Mouse (Mus musculus) ES-E14 (cell line): ENCODE data around the gene Dnaaf3. TPM values are rescaled to one million over a fixed set of nuclear protein-coding genes. Genes with fewer than 3 reads are reported as not detected.
A peak's percentile ranks its signal among the peaks of the same experiment; 100 is the strongest.

Experiments used
- DNase-seq: peaks from one replicate; pipeline ENCODE4 v3.0.0-alpha.2; 2013; ENCODE audit warnings: low read depth, low spot score
- H3K27ac ChIP-seq: 2 replicates; pipeline ENCODE4 v1.5.1; 2012; ENCODE audit warnings: low read depth, mild to moderate bottlenecking, low read length, moderate library complexity, mixed read lengths; ENCODE audit not compliant: poor library complexity, insufficient read depth, severe bottlenecking
- H3K36me3 ChIP-seq: 2 replicates; pipeline ENCODE4 v1.6.1; 2012; ENCODE audit warnings: mild to moderate bottlenecking, low read length, moderate library complexity, mixed read lengths; ENCODE audit not compliant: control insufficient read depth, poor library complexity, insufficient read depth, severe bottlenecking
- H3K4me1 ChIP-seq, 2 experiments: fragments of 150-350 bp in 1 of 2; sonication (generic) in 1 of 2; 2 replicates each; pipeline ENCODE4 v1.6.1; 2012; ENCODE audit warnings: low read length in 2 of 2, mild to moderate bottlenecking in 1 of 2, mixed read lengths in 1 of 2; ENCODE audit not compliant: control insufficient read depth in 2 of 2, insufficient read depth in 2 of 2, poor library complexity in 1 of 2
- H3K4me3 ChIP-seq, 2 experiments: fragments of 150-350 bp in 1 of 2; sonication (generic) in 1 of 2; 2 replicates each; pipeline ENCODE4 v1.5.1; 2012; ENCODE audit warnings: low read length in 2 of 2, low read depth in 1 of 2, mild to moderate bottlenecking in 1 of 2, mixed read lengths in 1 of 2; ENCODE audit not compliant: insufficient read depth in 1 of 2, poor library complexity in 1 of 2, severe bottlenecking in 1 of 2
- H3K9ac ChIP-seq: 2 replicates; pipeline ENCODE4 v1.6.1; 2012; ENCODE audit warnings: low read depth, mild to moderate bottlenecking, low read length, mixed read lengths; ENCODE audit not compliant: poor library complexity, insufficient read depth, severe bottlenecking
- H3K9me3 ChIP-seq: fragments of 150-350 bp; sonication (generic); 2 replicates; pipeline ENCODE4 v1.6.1; 2012; ENCODE audit warnings: low read depth, mild to moderate bottlenecking, low read length; ENCODE audit not compliant: control insufficient read depth, insufficient read depth
- CHD2 ChIP-seq: IDR thresholded peaks from 2 replicates; pipeline ENCODE4 v1.6.1; 2014; ENCODE audit warnings: mild to moderate bottlenecking, low read depth, low read length, inconsistent platforms
- HCFC1 ChIP-seq: IDR thresholded peaks from 2 replicates; pipeline ENCODE4 v1.6.1; 2012; ENCODE audit warnings: low read length, inconsistent platforms, borderline replicate concordance; ENCODE audit not compliant: insufficient read depth
- MAFK ChIP-seq: IDR thresholded peaks from 2 replicates; pipeline ENCODE4 v1.6.1; 2014; ENCODE audit warnings: mild to moderate bottlenecking, low read depth, low read length, inconsistent platforms; ENCODE audit not compliant: insufficient read depth
- ZC3H11A ChIP-seq: IDR thresholded peaks from 2 replicates; pipeline ENCODE4 v1.6.1; 2012; ENCODE audit warnings: low read depth, mild to moderate bottlenecking, inconsistent platforms, low read length, borderline replicate concordance
- ZNF384 ChIP-seq: IDR thresholded peaks from 2 replicates; pipeline ENCODE4 v1.6.1; 2012; ENCODE audit warnings: low read depth, low read length, inconsistent platforms
- in situ Hi-C, 2 experiments: fragments of 600-800 bp; cut with MboI; formaldehyde crosslinking; loops; one replicate each; pipeline ENCODE4 v1.15.1; 2025; ENCODE audit warnings: low sequenced_read_pairs in 2 of 2, inconsistent platforms in 1 of 2; ENCODE audit not compliant: unreplicated experiment in 2 of 2
- total RNA-seq: library from RNA; depleted of rRNA; stranded (reverse); fragments of 300-350 nt; gene quantifications from 2 replicates; pipeline ENCODE4 v1.2.3, GENCODE M21; 2012

Gene Dnaaf3
- total RNA-seq, 1 experiment: 3.1 TPM

DNA sequence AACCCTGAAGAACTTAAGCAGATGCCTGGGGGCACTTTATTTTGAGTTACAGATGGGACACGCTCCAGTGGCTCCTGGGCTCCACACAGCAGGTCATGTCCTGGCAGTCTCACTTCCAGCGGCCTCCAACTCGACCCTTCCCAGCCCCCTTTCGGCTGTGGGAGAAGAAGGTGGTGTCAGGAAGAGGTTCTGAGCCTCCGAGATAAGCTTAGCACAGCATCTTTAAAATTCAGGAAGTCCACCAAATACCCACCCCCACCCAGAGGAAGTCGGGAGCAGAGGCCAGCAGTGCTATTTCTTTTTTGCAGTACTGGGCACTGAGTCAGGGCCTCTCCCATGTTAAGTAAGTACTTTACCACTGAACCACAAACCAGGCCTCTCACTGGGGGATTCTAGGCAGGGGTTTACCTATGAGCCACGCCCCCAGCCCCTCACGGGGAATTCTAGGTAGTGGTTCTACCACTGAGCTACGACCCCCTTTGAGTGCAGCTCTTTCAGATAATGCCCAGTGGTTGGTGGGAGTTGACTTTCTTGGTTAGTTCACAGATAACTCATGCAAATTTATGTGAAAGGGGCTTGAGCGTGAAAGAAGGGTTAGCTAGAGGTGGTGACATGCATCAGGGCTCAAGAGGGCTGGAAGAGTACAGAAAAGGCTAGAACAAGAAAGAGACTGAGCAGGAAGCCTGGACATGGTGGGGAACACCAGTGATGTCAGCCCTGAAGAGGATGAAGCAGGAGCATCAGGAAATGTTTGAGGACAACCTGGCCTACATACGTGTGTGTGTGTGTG is 27.4 kb downstream of the Dnaaf3 start:
- TF ChIP-seq ZNF384 (no peak), MAFK (no peak), HCFC1 (no peak), CHD2 (no peak), ZC3H11A (no peak)
- Histone ChIP-seq H3K9me3 (no peaks in the 10 kb centered on the region), H3K4me3 (no peak overlapping the region), H3K36me3 (no peaks in the 10 kb centered on the region), H3K9ac (no peak overlapping the region), H3K4me1 (peaks cover 0 to 13% of the 10 kb centered on the region in 2 experiments; a peak in 3 of 4 replicates), H3K27ac (no peak overlapping the region)
- in situ Hi-C loops: no loop called here
- no peak for DNase-seq

DNA sequence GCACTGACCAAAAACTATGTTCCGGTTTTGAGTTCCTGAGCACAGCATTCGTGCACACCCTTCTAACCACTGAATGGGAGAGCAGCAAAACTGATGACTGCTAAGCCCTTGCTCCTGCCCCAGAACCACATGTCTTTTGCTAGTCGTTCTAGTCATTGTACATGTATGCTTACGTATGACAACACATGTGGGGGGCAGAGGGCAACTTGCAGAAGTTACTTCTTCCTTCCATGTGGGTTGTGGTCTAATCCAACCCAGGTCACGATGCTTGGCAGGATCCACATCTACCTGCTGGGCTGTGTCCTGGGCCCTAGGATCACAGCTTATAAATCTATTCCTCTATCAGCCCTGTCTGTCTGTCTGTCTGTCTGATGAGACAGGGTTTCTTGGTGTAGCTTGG is 28.4 kb downstream of the Dnaaf3 start:
- H3K27ac ChIP-seq: no peak overlapping the region
- no peak overlapping the region for H3K9ac ChIP-seq
- no peak overlapping the region for H3K4me3 ChIP-seq
- no peaks in the 10 kb centered on the region for H3K36me3 ChIP-seq
- peaks cover 0 to 7% of the 10 kb centered on the region in 2 experiments; a peak in 3 of 4 replicates for H3K4me1 ChIP-seq
- H3K9me3 ChIP-seq: no peaks in the 10 kb centered on the region
- in situ Hi-C loops: no loop called here
- TF ChIP-seq ZC3H11A (no peak), HCFC1 (no peak), CHD2 (no peak), ZNF384 (no peak), MAFK (no peak)
- no peak for DNase-seq

DNA sequence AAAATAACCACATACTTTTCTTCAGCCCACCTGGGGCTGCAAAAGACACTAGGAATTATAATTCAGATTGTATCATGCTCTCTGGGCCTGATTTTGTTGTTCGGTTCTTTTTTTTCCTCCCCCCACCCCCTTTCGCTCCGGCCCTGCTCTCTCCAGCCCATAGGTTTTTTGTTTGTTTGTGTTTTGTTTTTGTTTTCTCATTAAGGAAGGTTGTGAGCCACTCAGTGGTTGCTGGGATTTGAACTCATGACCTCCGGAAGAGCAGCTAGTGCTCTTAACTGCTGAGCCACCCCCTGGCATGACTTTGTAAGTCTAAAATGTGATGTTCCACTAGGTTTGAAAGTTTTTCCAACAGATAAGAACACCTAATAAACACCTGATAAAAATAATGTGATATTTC is 29.2 kb downstream of the Dnaaf3 start:
- in situ Hi-C loops: no loop called here
- Histone ChIP-seq H3K36me3 (no peaks in the 10 kb centered on the region), H3K9me3 (no peaks in the 10 kb centered on the region), H3K27ac (no peak overlapping the region), H3K4me3 (no peak overlapping the region), H3K4me1 (no peaks in the 10 kb centered on the region; a peak in 3 of 4 replicates), H3K9ac (no peak overlapping the region)
- TF ChIP-seq HCFC1 (no peak), MAFK (no peak), CHD2 (no peak), ZNF384 (no peak)
- DNase-seq: no peak

DNA sequence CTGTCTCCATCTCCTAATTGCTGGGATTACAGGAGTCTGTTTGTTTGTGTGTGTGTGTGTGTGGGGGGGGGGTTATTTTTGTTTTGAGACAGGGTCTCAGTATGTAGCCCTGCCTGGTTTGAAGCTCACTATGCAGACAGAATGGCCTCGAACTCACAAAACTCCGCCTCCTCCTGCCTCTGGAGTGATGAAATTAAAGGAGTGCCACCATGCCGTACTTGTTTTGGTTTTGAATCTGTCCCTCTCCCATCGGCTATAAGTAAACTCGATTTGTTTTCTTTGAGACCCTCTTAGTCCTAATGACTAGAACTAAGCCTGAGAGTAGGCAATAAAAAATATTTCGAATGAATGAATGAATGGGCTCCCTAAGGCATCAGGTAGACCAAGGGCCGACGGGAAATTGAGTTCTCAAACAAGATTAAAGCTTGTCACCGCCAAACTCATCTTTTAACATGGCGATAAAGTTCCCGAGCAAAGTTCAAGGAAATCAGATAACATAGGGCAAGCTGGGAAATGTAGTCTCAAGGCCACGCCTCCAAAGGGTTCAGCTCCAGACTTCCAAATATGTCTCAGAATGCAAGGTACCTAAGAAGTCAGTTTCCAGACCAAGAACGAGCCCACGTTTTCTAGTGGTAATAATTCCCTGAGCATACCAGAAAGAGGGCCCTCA is 29.7 kb downstream of the Dnaaf3 start:
- Histone ChIP-seq H3K36me3 (no peaks in the 10 kb centered on the region; the same call in 1 of the 2 replicates), H3K27ac (no peak overlapping the region), H3K4me1 (no peaks in the 10 kb centered on the region; a peak in 2 of 4 replicates), H3K9ac (peak overlapping the region; percentile 53; the same call in 1 of the 2 replicates), H3K4me3 (peak overlapping the region; percentile 92), H3K9me3 (no peaks in the 10 kb centered on the region)
- in situ Hi-C loops: no loop called here
- TF ChIP-seq HCFC1: peak; percentile 76; the same call in 1 of the 2 replicates
- no peak for TF ChIP-seq ZC3H11A
- no peak for DNase-seq
